Mouse (Mus musculus) lung, postnatal 0 days (tissue): ENCODE results near the gene Mreg. TPM values are rescaled to one million over a fixed set of nuclear protein-coding genes. Genes with fewer than 3 reads are reported as not detected.

Experiments used
- ATAC-seq: fragments of 200-750 bp; cut with Nextera tagmentation; 2 replicates; pipeline ENCODE4 v1.8.0; 2017; ENCODE audit warnings: moderate library complexity
- DNase-seq: peaks from one replicate; pipeline ENCODE4 v3.0.0-alpha.2; 2016; ENCODE audit warnings: low spot score
- H3K27ac ChIP-seq: fragments of 300-500 bp; sonication (generic); 2 replicates; pipeline ENCODE4 v1.5.1; 2014; ENCODE audit warnings: antibody characterized with exemption, mild to moderate bottlenecking, low read length, mixed read lengths
- H3K27me3 ChIP-seq: fragments of 300-500 bp; sonication (generic); replicated peaks from 2 replicates; pipeline ENCODE4 v1.6.1; 2014; ENCODE audit warnings: low read length, mixed read lengths; ENCODE audit not compliant: insufficient read depth
- H3K36me3 ChIP-seq: fragments of 300-500 bp; sonication (generic); 2 replicates; pipeline ENCODE4 v1.6.1; 2014; ENCODE audit warnings: low read length, mixed read lengths; ENCODE audit not compliant: insufficient read depth
- H3K4me1 ChIP-seq: fragments of 300-500 bp; sonication (generic); 2 replicates; pipeline ENCODE4 v1.6.1; 2014; ENCODE audit warnings: antibody characterized with exemption, low read depth, low read length, mixed read lengths; ENCODE audit not compliant: insufficient read depth
- H3K4me2 ChIP-seq: fragments of 300-500 bp; sonication (generic); replicated peaks from 2 replicates; pipeline ENCODE4 v1.6.1; 2014; ENCODE audit warnings: low read depth, mild to moderate bottlenecking, low read length, moderate library complexity, mixed read lengths
- H3K4me3 ChIP-seq: fragments of 300-500 bp; sonication (generic); 2 replicates; pipeline ENCODE4 v1.5.1; 2014; ENCODE audit warnings: low read depth, low read length
- H3K9ac ChIP-seq: fragments of 300-500 bp; sonication (generic); replicated peaks from 2 replicates; pipeline ENCODE4 v1.6.1; 2014; ENCODE audit warnings: low read depth, mild to moderate bottlenecking
- H3K9me3 ChIP-seq: fragments of 300-500 bp; sonication (generic); 2 replicates; pipeline ENCODE4 v1.6.1; 2016; ENCODE audit warnings: low read length, mixed read lengths
- CTCF ChIP-seq: IDR thresholded peaks from 2 replicates; pipeline ENCODE4 v1.5.1; 2016; ENCODE audit warnings: antibody characterized with exemption, mild to moderate bottlenecking
- EP300 ChIP-seq: IDR thresholded peaks from 2 replicates; pipeline ENCODE4 v1.6.1; 2016; ENCODE audit warnings: antibody characterized with exemption, mild to moderate bottlenecking, control low read depth
- WGBS: fragments of 180-500 bp; shearing (Covaris S2); extraction: QIAGEN DNeasy Blood & Tissue Kit; methylation state at CpG from one replicate; pipeline ENCODE4 v1.1.7; 2014; 5-methylcytosine and 5-hydroxymethylcytosine counted together
- polyA plus RNA-seq: library from polyadenylated mRNA; unstranded; fragments of >200 nt; fragmentation: Nextera tagmentation; extraction: Ambion mirVana; gene quantifications from 2 replicates; pipeline ENCODE4 v1.2.1, GENCODE M21; 2015

The Mreg gene
- polyA plus RNA-seq, 1 experiment from 2014 or later: 0.98 TPM

GRCm38 (mm10) chr1:72121608-72122185 lies 90.4 kb downstream of the Mreg start:
- 86% methylated on average over 17 of the region's 17 CpGs for WGBS
- ATAC-seq (no peak), DNase-seq (no peak)
- no peak overlapping the region for H3K27ac ChIP-seq
- no peaks in the 10 kb centered on the region for H3K36me3 ChIP-seq
- no peak overlapping the region for H3K9ac ChIP-seq
- no peaks in the 10 kb centered on the region for H3K27me3 ChIP-seq
- H3K4me3 ChIP-seq: no peak overlapping the region
- no peaks in the 10 kb centered on the region for H3K9me3 ChIP-seq
- no peak overlapping the region for H3K4me2 ChIP-seq
- no peaks in the 10 kb centered on the region for H3K4me1 ChIP-seq
- TF ChIP-seq CTCF: no peak
- TF ChIP-seq EP300: no peak

- H3K36me3 ChIP-seq: no peaks in the 10 kb centered on the region
- no peak for DNase-seq
- H3K4me1 ChIP-seq: no peaks in the 10 kb centered on the region
- no peak overlapping the region for H3K27ac ChIP-seq
- no peaks in the 10 kb centered on the region for H3K27me3 ChIP-seq
- no peak overlapping the region for H3K9ac ChIP-seq
- H3K4me3 ChIP-seq: no peak overlapping the region
- WGBS: 71% methylated on average over 4 of the region's 4 CpGs
- no peak for ATAC-seq
- TF ChIP-seq CTCF: no peak
- no peak for TF ChIP-seq EP300
- H3K9me3 ChIP-seq: no peaks in the 10 kb centered on the region
- no peak overlapping the region for H3K4me2 ChIP-seq
Observed at GRCm38 (mm10) chr1:72119981-72120380, 92.1 kb downstream of the Mreg start.

- DNase-seq (no peak), ATAC-seq (no peak; the same call in 1 of the 2 replicates)
- Histone ChIP-seq H3K9ac (no peak overlapping the region), H3K9me3 (no peaks in the 10 kb centered on the region), H3K27ac (no peak overlapping the region), H3K4me2 (no peak overlapping the region), H3K4me3 (no peak overlapping the region), H3K27me3 (no peaks in the 10 kb centered on the region), H3K36me3 (no peaks in the 10 kb centered on the region), H3K4me1 (no peaks in the 10 kb centered on the region)
- TF ChIP-seq CTCF: no peak
- no peak for TF ChIP-seq EP300
- WGBS: 73% methylated on average over 5 of the region's 5 CpGs
Observed at GRCm38 (mm10) chr1:72114206-72114605, 97.9 kb downstream of the Mreg start.

Other genes starting within 250 kb of the Mreg start
- gene Pecr, start 72.0 kb upstream of the Mreg start, polyA plus RNA-seq: 11.1 and 12.0 TPM in 2 replicates
- 0.07 and 0.10 TPM in 2 replicates for gene Tmem169, start 72.1 kb upstream of the Mreg start, polyA plus RNA-seq
- 10.3 and 11.3 TPM in 2 replicates for gene Xrcc5, start 95.1 kb upstream of the Mreg start, polyA plus RNA-seq